Mouse (Mus musculus) bone marrow macrophage, adult 2 months (primary cell): Measurements from ENCODE around the gene Nhp2.
"Not testable (repeated sequence)": the region's sequence is repeated elsewhere in the genome, so short reads cannot be mapped to it uniquely, and the experiment has no call there.

Source experiments
- CTCF ChIP-seq: IDR thresholded peaks from 2 replicates; pipeline ENCODE4 v1.5.1; 2012; ENCODE audit warnings: low read depth, mild to moderate bottlenecking, low read length, moderate library complexity
- POLR2A ChIP-seq: IDR thresholded peaks from 2 replicates; pipeline ENCODE4 v1.6.1; 2012; ENCODE audit warnings: mild to moderate bottlenecking, low read depth, low read length, borderline replicate concordance

- TF ChIP-seq CTCF, POLR2A: not testable (repeated sequence)
Observed at GRCm38 (mm10) chr11:51633200-51633599, 13.7 kb downstream of the Nhp2 start.
